Mouse (Mus musculus) spleen, embryonic (tissue): ENCODE results near the gene Cipc.

Source experiments
- CTCF ChIA-PET: fragments of 350-600 bp; sonication (Branson Sonifier 250); formaldehyde crosslinking; loops from one replicate; lab custom pipeline; 2022; lab: Charles Lee

Gene Cipc

GRCm38 (mm10) chr12:86958558-86958957, 11.7 kb downstream of the Cipc start:
- CTCF ChIA-PET: no interaction called here

- CTCF ChIA-PET: interaction anchor here (0.8 kb wide), 1 partner anchor 12 kb away, joined by 3 read pairs; no protein-coding TSS in a partner anchor
Observed at GRCm38 (mm10) chr12:86959661-86960060, 12.8 kb downstream of the Cipc start.

GRCm38 (mm10) chr12:86960138-86960537, 13.3 kb downstream of the Cipc start:
- CTCF ChIA-PET: interaction anchor here (0.8 kb wide), 1 partner anchor 11 kb away, joined by 3 read pairs; no protein-coding TSS in a partner anchor

- CTCF ChIA-PET: interaction anchor here (0.6 to 0.7 kb wide), 2 partner anchors 53 to 180 kb away, joined by 3 to 6 read pairs; no protein-coding TSS in a partner anchor
Observed at GRCm38 (mm10) chr12:86960791-86961335, 14.0 kb downstream of the Cipc start.

GRCm38 (mm10) chr12:86961589-86962344, 14.9 kb downstream of the Cipc start:
- CTCF ChIA-PET: interaction anchor here (0.7 kb wide), 1 partner anchor 181 kb away, joined by 3 read pairs; no protein-coding TSS in a partner anchor

- CTCF ChIA-PET: interaction anchor here (0.5 kb wide), 1 partner anchor 266 kb away, joined by 4 read pairs; no protein-coding TSS in a partner anchor
Observed at GRCm38 (mm10) chr12:86964278-86965057, 17.6 kb downstream of the Cipc start.

- CTCF ChIA-PET: no interaction called here
Observed at GRCm38 (mm10) chr12:86965237-86965799, 18.5 kb downstream of the Cipc start.

- CTCF ChIA-PET: no interaction called here
Observed at GRCm38 (mm10) chr12:86968468-86969219, 21.8 kb downstream of the Cipc start.

- CTCF ChIA-PET: no interaction called here
Observed at GRCm38 (mm10) chr12:86969220-86969601, 22.4 kb downstream of the Cipc start.

GRCm38 (mm10) chr12:86971089-86971488, 24.2 kb downstream of the Cipc start:
- CTCF ChIA-PET: interaction anchor here (1.1 kb wide), 1 partner anchor 11 kb away, joined by 3 read pairs; no protein-coding TSS in a partner anchor

GRCm38 (mm10) chr12:86973216-86973615, 26.4 kb downstream of the Cipc start:
- CTCF ChIA-PET: interaction anchor here (0.6 kb wide), 1 partner anchor 609 kb away, joined by 3 read pairs; no protein-coding TSS in a partner anchor

GRCm38 (mm10) chr12:86973706-86974105, 26.9 kb downstream of the Cipc start:
- CTCF ChIA-PET: interaction anchor here (0.6 kb wide), 1 partner anchor 609 kb away, joined by 3 read pairs; no protein-coding TSS in a partner anchor

- CTCF ChIA-PET: interaction anchor here (0.5 to 1.2 kb wide), 3 partner anchors 51 to 205 kb away, joined by 5 to 7 read pairs (median 5); no protein-coding TSS in a partner anchor
Observed at GRCm38 (mm10) chr12:86974387-86975288, 27.8 kb downstream of the Cipc start.

- CTCF ChIA-PET: interaction anchor here (1.2 kb wide), 1 partner anchor 52 kb away, joined by 5 read pairs; no protein-coding TSS in a partner anchor
Observed at GRCm38 (mm10) chr12:86975761-86976160, 28.9 kb downstream of the Cipc start.

GRCm38 (mm10) chr12:86976511-86977168, 29.8 kb downstream of the Cipc start:
- CTCF ChIA-PET: no interaction called here

- CTCF ChIA-PET: no interaction called here
Observed at GRCm38 (mm10) chr12:86977833-86978232, 31.0 kb downstream of the Cipc start.

- CTCF ChIA-PET: no interaction called here
Observed at GRCm38 (mm10) chr12:86981180-86981579, 34.3 kb downstream of the Cipc start.

GRCm38 (mm10) chr12:86983470-86984193, 36.8 kb downstream of the Cipc start:
- CTCF ChIA-PET: interaction anchor here (0.6 kb wide), 1 partner anchor 213 kb away, joined by 3 read pairs; no protein-coding TSS in a partner anchor
